Mouse (Mus musculus) Patski (cell line): Measurements from ENCODE around the gene Unc45b. TPM values are rescaled to one million over a fixed set of nuclear protein-coding genes. Genes with fewer than 3 reads are reported as not detected.
A peak's percentile ranks its signal among the peaks of the same experiment; 100 is the strongest.
"Not testable (repeated sequence)": the region's sequence is repeated elsewhere in the genome, so short reads cannot be mapped to it uniquely, and the experiment has no call there.

Source experiments
- ATAC-seq: fragments of 100-300 bp; one replicate; pipeline ENCODE4 v1.8.0; 2021
- CTCF ChIA-PET: fragments of 350-600 bp; sonication (Branson Sonifier 250); formaldehyde crosslinking; loops from one replicate; lab custom pipeline; 2022; ENCODE audit warnings: inconsistent platforms; lab: Charles Lee
- POLR2A ChIA-PET: fragments of 350-600 bp; sonication (Branson Sonifier 250); formaldehyde crosslinking; loops from one replicate; lab custom pipeline; 2022; ENCODE audit warnings: antibody characterized with exemption, inconsistent platforms; lab: Charles Lee
- DNase-seq: peaks from one replicate; pipeline ENCODE4 v3.0.0-alpha.2; 2011; ENCODE audit warnings: low read depth, low spot score
- H3K27me3 ChIP-seq: fragments of 371-371 bp; one replicate; pipeline ENCODE4 v1.5.1; 2021
- CTCF ChIP-seq: fragments of 100-300 bp; IDR thresholded peaks from one replicate; pipeline ENCODE4 v1.5.1; 2021
- in situ Hi-C: fragments of 300-500 bp; cut with MboI; formaldehyde crosslinking; loops from 3 replicates; pipeline ENCODE4 v1.11.1; 2018; ENCODE audit warnings: low pct_unique_long_range_greater_than_20kb, mixed read lengths
- polyA plus RNA-seq: library from polyadenylated mRNA; unstranded; gene quantifications from one replicate; pipeline ENCODE4 v1.2.3, GENCODE M21; 2021

The Unc45b gene
- polyA plus RNA-seq, 1 experiment from 2014 or later = not detected

- in situ Hi-C loops = loop anchor here (5.0 kb wide), 1 partner anchor 42 kb away; no protein-coding TSS in a partner anchor
- no peak for DNase-seq
- TF ChIP-seq CTCF = peak; percentile 76
- no peak for ATAC-seq
- POLR2A ChIA-PET = no interaction called here
- CTCF ChIA-PET = interaction anchor here (0.9 to 3.6 kb wide), 9 partner anchors 9 to 47 kb away, joined by 3 to 13 read pairs (median 5); partner anchors contain the start of gene Slfn5
- H3K27me3 ChIP-seq = peaks cover 62% of the 10 kb centered on the region
Observed at GRCm38 (mm10) chr11:82959613-82960012, 49.3 kb downstream of the Unc45b start.

DNA sequence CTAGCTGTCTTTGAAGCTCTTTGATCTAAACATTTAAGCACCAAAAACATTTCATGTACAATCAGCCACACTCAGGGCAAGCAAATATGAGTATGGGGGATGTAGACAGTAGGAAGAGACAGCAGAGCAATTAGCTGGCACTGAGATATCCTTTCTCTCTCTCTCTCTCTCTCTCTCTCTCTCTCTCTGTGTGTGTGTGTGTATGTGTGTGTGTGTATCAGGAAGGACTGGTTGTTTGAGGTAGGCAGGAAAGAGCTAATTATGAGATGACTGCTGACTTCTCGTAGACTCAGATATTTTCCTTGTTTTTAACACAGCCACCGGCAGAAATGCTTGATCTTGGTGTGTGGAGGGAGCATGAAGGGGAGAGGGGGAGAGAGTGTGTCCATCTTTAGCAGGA, 51.4 kb downstream of the Unc45b start:
- no peak for DNase-seq
- ChIA-PET POLR2A (no interaction called here), CTCF (interaction anchor here (1.5 to 3.6 kb wide), 2 partner anchors 11 to 47 kb away, joined by 6 to 13 read pairs; partner anchors contain the start of gene Slfn5)
- in situ Hi-C loops = no loop called here
- peaks cover 56% of the 10 kb centered on the region for H3K27me3 ChIP-seq
- ATAC-seq = no peak
- no peak for TF ChIP-seq CTCF

GRCm38 (mm10) chr11:82962215-82962614, 51.9 kb downstream of the Unc45b start:
- ATAC-seq (no peak), DNase-seq (no peak)
- no peak for TF ChIP-seq CTCF
- ChIA-PET CTCF (interaction anchor here (3.6 kb wide), 1 partner anchor 12 kb away, joined by 13 read pairs; the partner anchor contains the start of gene Slfn5), POLR2A (no interaction called here)
- in situ Hi-C loops = no loop called here
- peaks cover 56% of the 10 kb centered on the region for H3K27me3 ChIP-seq

GRCm38 (mm10) chr11:82970712-82971589, 60.6 kb downstream of the Unc45b start:
- ChIA-PET CTCF (no interaction called here), POLR2A (no interaction called here)
- ATAC-seq (no peak), DNase-seq (no peak)
- in situ Hi-C loops = no loop called here
- H3K27me3 ChIP-seq = peaks cover 4% of the 10 kb centered on the region
- no peak for TF ChIP-seq CTCF

GRCm38 (mm10) chr11:82971590-82971974, 61.2 kb downstream of the Unc45b start:
- DNase-seq (no peak), ATAC-seq (no peak)
- in situ Hi-C loops = no loop called here
- no peaks in the 10 kb centered on the region for H3K27me3 ChIP-seq
- no peak for TF ChIP-seq CTCF
- CTCF ChIA-PET = no interaction called here
- POLR2A ChIA-PET = no interaction called here

DNA sequence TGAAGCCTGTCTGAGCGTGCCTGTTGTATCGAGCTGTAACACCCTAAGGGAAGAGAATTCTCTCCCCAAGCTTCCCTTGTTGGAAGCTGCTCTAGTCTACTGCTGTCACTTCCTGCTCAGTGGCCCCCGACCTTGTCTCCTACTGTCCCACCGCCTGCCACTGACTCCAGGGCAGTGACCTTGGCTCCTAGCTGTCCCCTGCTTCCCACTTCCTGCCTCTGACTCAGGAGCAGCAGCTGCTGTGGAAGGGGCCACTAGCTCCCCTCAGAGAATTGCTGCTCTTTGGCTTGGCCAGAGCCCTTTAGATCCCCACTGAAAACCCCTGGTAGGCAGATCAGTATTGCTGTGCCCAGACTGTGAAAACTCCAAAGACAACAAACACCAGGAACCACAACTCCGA, 63.6 kb downstream of the Unc45b start:
- in situ Hi-C loops = no loop called here

GRCm38 (mm10) chr11:82982409-82982808, 72.1 kb downstream of the Unc45b start:
- H3K27me3 ChIP-seq, in situ Hi-C loops, CTCF ChIA-PET, DNase-seq, POLR2A ChIA-PET: not testable (repeated sequence)
- ATAC-seq = peak; percentile 17

More for the DNA sequence above, 63.6 kb downstream of the Unc45b start:
- ChIA-PET POLR2A (no interaction called here), CTCF (interaction anchor here (2.3 kb wide), 1 partner anchor 14 kb away, joined by 7 read pairs; no protein-coding TSS in a partner anchor)
- TF ChIP-seq CTCF = no peak
- DNase-seq (no peak), ATAC-seq (no peak)
- no peaks in the 10 kb centered on the region for H3K27me3 ChIP-seq

DNA sequence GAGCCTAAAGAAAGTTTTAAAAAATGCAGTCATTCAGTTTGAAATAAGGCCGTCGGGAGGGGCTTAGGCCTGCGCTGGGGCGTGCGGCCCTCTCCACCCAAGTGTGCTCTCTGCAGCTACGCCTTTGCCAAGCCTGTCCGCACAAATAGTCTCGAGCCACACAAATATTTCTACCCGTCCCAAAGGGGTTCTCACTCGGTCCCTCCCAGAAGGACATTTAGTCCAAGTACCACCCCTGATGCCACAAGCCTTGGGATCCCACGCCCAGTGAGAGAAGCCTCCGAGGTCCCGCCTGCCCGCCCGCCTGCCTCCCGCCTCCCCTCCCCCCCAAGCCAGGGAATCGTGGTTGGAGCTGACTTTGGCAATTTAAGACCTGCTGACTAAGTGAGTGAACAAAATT, 72.8 kb downstream of the Unc45b start:
- no peak for TF ChIP-seq CTCF
- POLR2A ChIA-PET = no interaction called here

DNA sequence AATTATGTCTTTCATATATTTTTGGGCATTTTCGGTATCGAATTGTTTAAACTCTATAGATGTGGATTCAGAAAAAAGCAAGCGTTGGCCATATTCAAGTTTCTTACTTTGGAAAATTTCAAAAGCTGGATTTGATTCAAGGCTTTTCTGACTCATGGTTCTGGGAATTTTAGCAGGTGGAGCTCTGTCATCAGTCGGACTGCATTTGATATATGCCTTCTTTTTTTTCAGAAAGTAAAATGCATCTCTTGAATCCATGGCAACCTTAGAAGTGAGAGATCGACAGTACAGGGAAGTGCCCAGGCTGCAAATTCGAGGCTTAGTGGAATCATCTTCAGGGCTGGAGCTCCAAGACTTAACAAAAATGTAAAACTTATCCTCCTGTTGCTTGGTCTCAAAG, 77.3 kb downstream of the Unc45b start:
- DNase-seq = no peak
- ChIA-PET CTCF (no interaction called here), POLR2A (no interaction called here)
- no peaks in the 10 kb centered on the region for H3K27me3 ChIP-seq
- TF ChIP-seq CTCF = no peak
- ATAC-seq = no peak
- in situ Hi-C loops = no loop called here

More for the DNA sequence above, 72.8 kb downstream of the Unc45b start:
- no peak for ATAC-seq
- no peaks in the 10 kb centered on the region for H3K27me3 ChIP-seq
- DNase-seq = no peak
- in situ Hi-C loops = no loop called here
- CTCF ChIA-PET = no interaction called here

DNA sequence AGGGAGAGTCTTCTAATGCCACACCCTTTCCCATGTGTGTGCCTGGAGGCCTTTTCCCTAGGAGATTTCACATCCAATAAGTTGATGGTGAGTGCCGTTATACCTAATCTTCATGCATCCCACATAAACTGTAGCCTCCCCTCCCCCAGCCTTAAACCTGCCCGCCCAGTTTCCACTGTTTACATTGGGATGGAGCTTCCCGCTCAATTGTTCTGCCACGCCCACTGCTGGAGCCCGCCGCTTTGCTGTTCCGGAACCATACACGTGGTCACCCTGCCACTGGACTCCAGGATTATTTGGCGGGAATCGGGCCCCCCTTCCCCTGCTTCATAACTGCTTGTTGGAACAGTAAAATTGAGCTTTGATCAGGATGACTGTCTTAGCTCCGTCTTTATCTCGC, 79.0 kb downstream of the Unc45b start:
- in situ Hi-C loops = no loop called here
- TF ChIP-seq CTCF = no peak
- ChIA-PET POLR2A (no interaction called here), CTCF (no interaction called here)
- ATAC-seq = no peak
- no peaks in the 10 kb centered on the region for H3K27me3 ChIP-seq
- no peak for DNase-seq

- H3K27me3 ChIP-seq, POLR2A ChIA-PET, DNase-seq, in situ Hi-C loops, CTCF ChIA-PET: not testable (repeated sequence)
- peak; percentile 51 for ATAC-seq
Observed at GRCm38 (mm10) chr11:82990612-82991385, 80.4 kb downstream of the Unc45b start.
